Mouse (Mus musculus): ENCODE data around the gene Gm17175. TPM values are rescaled to one million over a fixed set of nuclear protein-coding genes. Genes with fewer than 3 reads are reported as not detected.
"Not testable (repeated sequence)": the region's sequence is repeated elsewhere in the genome, so short reads cannot be mapped to it uniquely, and the experiment has no call there.

Gm17175 gene
- not detected for total RNA-seq (2021)
- long read RNA-seq, experiment 1, result 0 reads
- long read RNA-seq, experiment 2, result 0 reads

- intact Hi-C loops (cut with DNase I); H3K27ac ChIP-seq; DNase-seq; H3K4me3 ChIP-seq: not testable (repeated sequence)
These were observed at the start of gene Gm17175 for GRCm38 (mm10) chr14:51573963-51574362. Gene Gm17175, minus strand, starts transcription at chr14:51574063.

GRCm38 (mm10) chr14:51611210-51611609 lies 37.3 kb upstream of the Gm17175 start, which contains the start of gene Gm17078:
Gene Gm17078, minus strand, starts transcription at chr14:51611310.
- Histone ChIP-seq H3K4me3 (no peak within 1 kb of the TSS), H3K27ac (no peak within 1 kb of the TSS)
- no peak for DNase-seq
- TF ChIP-seq CTCF (IDR thresholded peaks at IDR 0.05), result no peak
- intact Hi-C loops (cut with DNase I), result no loop called here

GRCm38 (mm10) chr14:51592039-51592438 lies 18.2 kb upstream of the Gm17175 start, which contains the start of gene Gm17174:
Gene Gm17174, minus strand, starts transcription at chr14:51592139.
- intact Hi-C loops (cut with DNase I); DNase-seq; H3K4me3 ChIP-seq; H3K27ac ChIP-seq: not testable (repeated sequence)

DNA sequence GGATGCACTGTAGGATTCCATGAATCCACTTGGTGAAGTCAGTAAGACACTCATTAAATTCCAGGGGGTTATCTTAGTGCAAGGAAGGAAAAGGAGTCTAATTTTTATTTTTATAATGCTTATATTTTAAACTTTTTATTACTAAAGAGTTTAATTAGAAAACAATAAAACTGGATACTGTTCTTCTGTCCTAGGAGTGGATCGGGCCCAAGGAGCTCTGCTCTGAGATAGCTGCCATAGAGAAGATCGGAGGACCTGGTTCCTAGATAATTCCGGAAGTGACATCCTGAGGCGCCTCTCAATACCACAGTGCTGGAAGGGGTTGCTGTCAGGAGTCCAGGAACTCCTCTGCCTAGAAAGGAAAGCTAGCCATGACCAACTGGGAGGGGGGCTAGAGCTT lies 21.4 kb downstream of the Gm17175 start, which contains the start of gene Gm5622:
Gene Gm5622 (plus strand): TSS at position 301 of the 400 bp plus-strand sequence.
- TF ChIP-seq CTCF (IDR thresholded peaks at IDR 0.05), result no peak
- Histone ChIP-seq H3K27ac (no peak within 1 kb of the TSS), H3K4me3 (no peak within 1 kb of the TSS)
- no peak for DNase-seq
- intact Hi-C loops (cut with DNase I), result no loop called here

Other genes starting within 250 kb of the Gm17175 start
- not detected for gene Gm7247, start 212.3 kb downstream of the Gm17175 start, total RNA-seq (2021)
- not detected for gene Vmn2r88, start 163.2 kb downstream of the Gm17175 start, total RNA-seq (2021)
- gene Vmn2r89, start 122.2 kb downstream of the Gm17175 start, total RNA-seq (2021), result not detected
- gene Gm5622, start 21.3 kb downstream of the Gm17175 start, total RNA-seq (2021), result not detected
- not detected for gene Gm17174, start 18.1 kb upstream of the Gm17175 start, total RNA-seq (2021)
- gene Gm17078, start 37.2 kb upstream of the Gm17175 start, total RNA-seq (2021), result not detected
- gene Gm4181, start 61.6 kb upstream of the Gm17175 start, total RNA-seq (2021), result not detected
- gene Gm17079, start 121.4 kb upstream of the Gm17175 start, total RNA-seq (2021), result not detected
- not detected for gene Gm5800, start 143.1 kb upstream of the Gm17175 start, total RNA-seq (2021)
- not detected for gene Ang4, start 199.5 kb upstream of the Gm17175 start, total RNA-seq (2021)
- gene AY358078, start 226.0 kb upstream of the Gm17175 start, total RNA-seq (2021), result not detected